Mouse (Mus musculus) liver, embryonic 16.5 days (tissue): ENCODE results near the gene Patj. TPM values are rescaled to one million over a fixed set of nuclear protein-coding genes. Genes with fewer than 3 reads are reported as not detected.
"Not testable (repeated sequence)": the region's sequence is repeated elsewhere in the genome, so short reads cannot be mapped to it uniquely, and the experiment has no call there.

Experiments used
- ATAC-seq: fragments of 200-750 bp; cut with Nextera tagmentation; 2 replicates; pipeline ENCODE4 v1.8.0; 2017; ENCODE audit warnings: low read depth, mild to moderate bottlenecking, moderate number of reproducible peaks, moderate library complexity
- H3K27ac ChIP-seq: fragments of 300-500 bp; sonication (generic); 2 replicates; pipeline ENCODE4 v1.5.1; 2014; ENCODE audit warnings: mild to moderate bottlenecking, low read length
- H3K27me3 ChIP-seq: fragments of 300-500 bp; sonication (generic); 2 replicates; pipeline ENCODE4 v1.6.1; 2014; ENCODE audit warnings: low read depth, low read length, mixed read lengths; ENCODE audit not compliant: control insufficient read depth, insufficient read depth
- H3K36me3 ChIP-seq: fragments of 300-500 bp; sonication (generic); 2 replicates; pipeline ENCODE4 v1.6.1; 2014; ENCODE audit warnings: mild to moderate bottlenecking; ENCODE audit not compliant: control insufficient read depth, insufficient read depth
- H3K4me1 ChIP-seq: fragments of 300-500 bp; sonication (generic); 2 replicates; pipeline ENCODE4 v1.6.1; 2014; ENCODE audit warnings: low read depth, low read length, mixed read lengths; ENCODE audit not compliant: control insufficient read depth
- H3K4me2 ChIP-seq: fragments of 300-500 bp; sonication (generic); 2 replicates; pipeline ENCODE4 v1.6.1; 2014; ENCODE audit warnings: low read depth, low read length, mixed read lengths
- H3K4me3 ChIP-seq: fragments of 300-500 bp; sonication (generic); 2 replicates; pipeline ENCODE4 v1.5.1; 2014; ENCODE audit warnings: low read depth, mild to moderate bottlenecking, low read length
- H3K9ac ChIP-seq: fragments of 300-500 bp; sonication (generic); 2 replicates; pipeline ENCODE4 v1.6.1; 2014; ENCODE audit warnings: low read depth, low read length
- H3K9me3 ChIP-seq: fragments of 300-500 bp; sonication (generic); replicated peaks from 2 replicates; pipeline ENCODE4 v1.6.1; 2016; ENCODE audit warnings: low read length; ENCODE audit not compliant: control insufficient read depth
- WGBS: fragments of 180-500 bp; shearing (Covaris S2); extraction: QIAGEN DNeasy Blood & Tissue Kit; methylation state at CpG from one replicate; pipeline ENCODE4 v1.1.7; 2014; ENCODE audit not compliant: insufficient replicate concordance; 5-methylcytosine and 5-hydroxymethylcytosine counted together
- polyA plus RNA-seq: library from polyadenylated mRNA; unstranded; fragments of >200 nt; fragmentation: Nextera tagmentation; extraction: Ambion mirVana; gene quantifications from 2 replicates; pipeline ENCODE4 v1.2.1, GENCODE M21; 2015

The Patj gene
- polyA plus RNA-seq, 1 experiment from 2014 or later = 3.3 TPM

DNA sequence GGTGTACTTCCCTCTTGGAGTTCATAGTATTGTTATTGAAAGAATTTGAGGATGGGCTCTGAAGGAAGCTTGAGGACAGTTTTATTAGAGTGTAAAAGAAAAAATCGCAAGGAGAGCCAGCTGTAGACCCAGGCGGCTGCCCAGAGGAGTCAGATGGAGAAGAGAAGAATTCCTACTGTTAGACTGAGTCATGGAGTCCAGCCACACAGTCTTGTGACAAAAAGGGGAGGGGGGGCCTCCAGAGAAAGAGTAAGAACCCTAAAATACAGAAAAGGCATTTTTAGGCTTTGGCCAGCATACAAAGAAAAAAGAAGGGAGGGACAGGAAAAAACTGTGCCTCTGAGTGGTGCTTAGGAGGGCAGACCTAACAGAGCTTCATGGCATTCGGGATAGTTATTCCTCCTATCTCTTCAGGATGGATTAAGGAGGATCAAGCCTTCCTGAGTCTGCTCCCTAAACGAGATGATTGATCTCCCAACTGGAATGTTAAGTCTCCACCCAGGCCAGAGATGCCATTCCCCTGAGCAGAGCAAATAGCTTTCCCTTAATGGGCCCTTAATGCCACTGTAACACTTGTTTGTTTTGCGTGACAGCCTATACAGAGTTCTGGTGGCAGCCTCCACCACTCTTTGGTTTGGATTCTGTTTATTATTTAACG is 5.5 kb downstream of the Patj start:
- no peak overlapping the region for H3K4me2 ChIP-seq
- 43% methylated on average over 6 of the region's 6 CpGs for WGBS
- peaks cover 4% of the 10 kb centered on the region for H3K27me3 ChIP-seq
- H3K4me1 ChIP-seq = no peaks in the 10 kb centered on the region
- no peak overlapping the region for H3K9ac ChIP-seq
- ATAC-seq = peak; percentile 43; the same call in 1 of the 2 replicates
- no peak overlapping the region for H3K4me3 ChIP-seq
- no peak overlapping the region for H3K27ac ChIP-seq
- H3K9me3 ChIP-seq = no peaks in the 10 kb centered on the region
- no peaks in the 10 kb centered on the region for H3K36me3 ChIP-seq

GRCm38 (mm10) chr4:98401584-98401962 is 6.0 kb downstream of the Patj start:
- H3K4me3 ChIP-seq = no peak overlapping the region

DNA sequence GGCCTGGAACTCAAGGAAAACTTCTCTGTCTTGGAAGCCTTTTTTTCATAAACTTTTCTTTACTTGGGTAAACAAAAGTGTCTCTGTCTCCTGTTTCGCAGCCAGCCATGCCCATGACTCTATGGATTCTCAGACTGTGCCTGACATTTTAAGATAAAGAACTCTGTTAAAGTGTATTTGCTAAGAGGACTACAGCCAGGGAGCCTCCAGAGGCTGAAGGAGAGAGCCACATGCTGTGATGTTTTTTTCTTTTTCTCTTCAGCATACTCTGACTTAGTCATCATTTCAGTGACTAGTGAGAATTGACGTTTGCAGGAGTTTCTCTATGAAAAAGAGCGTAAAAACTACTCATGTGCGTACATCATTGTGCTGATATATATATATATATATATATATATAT is 7.9 kb downstream of the Patj start:
- Histone ChIP-seq H3K4me1 (no peaks in the 10 kb centered on the region), H3K36me3 (no peaks in the 10 kb centered on the region), H3K9me3 (no peaks in the 10 kb centered on the region), H3K27ac (no peak overlapping the region), H3K4me2 (no peak overlapping the region), H3K4me3 (no peak overlapping the region), H3K27me3 (no peaks in the 10 kb centered on the region), H3K9ac (no peak overlapping the region)
- ATAC-seq = no peak
- WGBS = 65% methylated on average over 4 of the region's 4 CpGs

More at GRCm38 (mm10) chr4:98401584-98401962, 6.0 kb downstream of the Patj start:
- WGBS = 52% methylated on average over 2 of the region's 2 CpGs
- Histone ChIP-seq H3K4me2 (no peak overlapping the region), H3K9me3 (no peaks in the 10 kb centered on the region), H3K9ac (no peak overlapping the region), H3K27ac (no peak overlapping the region), H3K4me1 (no peaks in the 10 kb centered on the region), H3K27me3 (no peaks in the 10 kb centered on the region), H3K36me3 (no peaks in the 10 kb centered on the region)
- ATAC-seq = no peak

- no peak overlapping the region for H3K27ac ChIP-seq
- 73% methylated on average over 6 of the region's 6 CpGs for WGBS
- no peak overlapping the region for H3K4me3 ChIP-seq
- no peak for ATAC-seq
- H3K27me3 ChIP-seq = no peaks in the 10 kb centered on the region
- H3K9ac ChIP-seq = no peak overlapping the region
- no peaks in the 10 kb centered on the region for H3K4me1 ChIP-seq
- no peaks in the 10 kb centered on the region for H3K9me3 ChIP-seq
- no peak overlapping the region for H3K4me2 ChIP-seq
- no peaks in the 10 kb centered on the region for H3K36me3 ChIP-seq
Measured at GRCm38 (mm10) chr4:98404412-98404811, 8.8 kb downstream of the Patj start.

DNA sequence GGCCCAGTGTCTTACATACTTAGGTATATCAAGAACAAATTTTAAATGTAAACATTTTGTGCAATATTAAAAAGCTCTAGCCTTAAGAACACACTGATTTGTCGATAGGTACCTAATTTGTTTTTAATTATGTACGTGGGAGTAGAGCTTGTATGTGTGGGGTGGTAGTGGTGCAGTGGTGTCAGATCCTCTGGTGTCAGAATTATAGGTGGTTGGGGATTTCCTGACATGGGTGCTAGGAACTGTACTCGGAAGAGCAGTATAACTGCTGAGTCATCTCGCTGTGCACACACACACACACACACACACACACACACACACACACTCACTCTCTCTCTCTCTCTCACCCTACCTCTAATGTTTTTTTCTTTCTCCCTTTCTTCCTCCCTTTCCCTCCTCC is 12.9 kb downstream of the Patj start:
- 63% methylated on average over 4 of the region's 4 CpGs for WGBS
- Histone ChIP-seq H3K36me3 (no peaks in the 10 kb centered on the region), H3K27me3 (no peaks in the 10 kb centered on the region), H3K9me3 (no peaks in the 10 kb centered on the region), H3K4me3 (no peak overlapping the region), H3K4me1 (no peaks in the 10 kb centered on the region), H3K4me2 (no peak overlapping the region), H3K27ac (no peak overlapping the region), H3K9ac (no peak overlapping the region)
- no peak for ATAC-seq

GRCm38 (mm10) chr4:98415150-98415549 is 19.6 kb downstream of the Patj start:
- not testable (repeated sequence) for H3K36me3 ChIP-seq, H3K9ac ChIP-seq, ATAC-seq, H3K27me3 ChIP-seq, H3K4me2 ChIP-seq, H3K9me3 ChIP-seq, H3K4me3 ChIP-seq, H3K27ac ChIP-seq, H3K4me1 ChIP-seq
- WGBS = 75% methylated on average over 8 of the region's 8 CpGs

GRCm38 (mm10) chr4:98428371-98428770 is 32.8 kb downstream of the Patj start:
- H3K4me1 ChIP-seq = no peaks in the 10 kb centered on the region
- H3K9me3 ChIP-seq = no peaks in the 10 kb centered on the region
- H3K9ac ChIP-seq = no peak overlapping the region
- H3K4me3 ChIP-seq = no peak overlapping the region
- no peaks in the 10 kb centered on the region; the same call in 1 of the 2 replicates for H3K36me3 ChIP-seq
- H3K27ac ChIP-seq = no peak overlapping the region
- H3K4me2 ChIP-seq = no peak overlapping the region
- ATAC-seq = no peak
- H3K27me3 ChIP-seq = no peaks in the 10 kb centered on the region
- WGBS = 73% methylated on average over 8 of the region's 8 CpGs

GRCm38 (mm10) chr4:98435641-98436457 is 40.3 kb downstream of the Patj start:
- Histone ChIP-seq H3K9me3 (no peaks in the 10 kb centered on the region), H3K4me3 (no peak overlapping the region), H3K4me1 (no peaks in the 10 kb centered on the region), H3K9ac (no peak overlapping the region), H3K36me3 (no peaks in the 10 kb centered on the region), H3K27me3 (no peaks in the 10 kb centered on the region), H3K27ac (no peak overlapping the region), H3K4me2 (no peak overlapping the region; the same call in 1 of the 2 replicates)
- ATAC-seq = no peak
- WGBS = 48% methylated on average over 10 of the region's 10 CpGs

DNA sequence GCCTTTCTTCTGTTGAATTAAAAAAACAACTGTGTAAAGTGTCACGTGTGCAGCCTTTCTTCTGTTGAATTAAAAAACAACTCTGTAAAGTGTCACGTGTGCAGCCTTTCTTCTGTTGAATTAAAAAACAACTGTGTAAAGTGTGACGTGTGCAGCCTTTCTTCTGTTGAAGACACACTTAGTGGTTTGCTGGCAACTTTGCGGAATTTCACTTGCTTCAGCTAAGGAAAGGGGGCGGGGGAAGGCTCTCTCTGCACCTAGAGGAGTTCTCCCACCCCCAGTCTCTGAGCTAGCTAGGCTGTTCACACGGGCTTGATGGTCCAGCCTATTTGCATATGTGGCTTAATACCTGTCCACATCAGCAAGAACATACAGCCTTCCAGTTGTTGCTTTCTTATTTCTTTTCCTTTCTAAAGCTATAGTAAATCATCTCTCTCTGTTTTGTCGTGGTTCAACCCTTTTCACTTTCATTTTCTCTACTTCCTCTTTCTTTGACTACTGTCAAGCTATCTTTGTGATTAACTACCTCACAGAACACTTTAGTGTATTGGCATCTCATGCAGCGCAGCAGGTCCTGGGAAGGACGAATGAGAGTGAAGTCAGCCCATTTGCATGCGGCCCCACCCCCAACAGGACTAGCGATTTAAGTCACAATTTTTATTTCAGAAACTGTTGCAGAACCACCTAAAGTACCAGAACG is 41.2 kb downstream of the Patj start:
- H3K27me3 ChIP-seq = no peaks in the 10 kb centered on the region
- no peaks in the 10 kb centered on the region for H3K9me3 ChIP-seq
- no peak for ATAC-seq
- H3K4me1 ChIP-seq = no peaks in the 10 kb centered on the region
- no peak overlapping the region for H3K27ac ChIP-seq
- peak overlapping the region; percentile 20 for H3K4me3 ChIP-seq
- 15% methylated on average over 12 of the region's 12 CpGs for WGBS
- H3K9ac ChIP-seq = no peak overlapping the region
- H3K36me3 ChIP-seq = no peaks in the 10 kb centered on the region
- H3K4me2 ChIP-seq = peak overlapping the region; percentile 22
